Mouse (Mus musculus) common myeloid progenitor, adult 5-6 weeks (primary cell): Measurements from ENCODE around the gene Pcp2. TPM values are rescaled to one million over a fixed set of nuclear protein-coding genes. Genes with fewer than 3 reads are reported as not detected.
A peak's percentile ranks its signal among the peaks of the same experiment; 100 is the strongest.
"Not testable (repeated sequence)": the region's sequence is repeated elsewhere in the genome, so short reads cannot be mapped to it uniquely, and the experiment has no call there.

Source experiments
- ATAC-seq: replicated peaks from 2 replicates; pipeline ENCODE4 v1.8.0; 2016; ENCODE audit warnings: low read depth, mild to moderate bottlenecking, moderate TSS enrichment, inconsistent platforms; ENCODE audit not compliant: poor library complexity, severe bottlenecking
- total RNA-seq: library from RNA; stranded (forward); fragments of 200-1000, 187-1606 nt; gene quantifications from 2 replicates; pipeline ENCODE4 v1.2.3, GENCODE M21; 2017

The Pcp2 gene
- total RNA-seq, 1 experiment from 2014 or later, result not detected

- no peak for ATAC-seq
Measured at GRCm38 (mm10) chr8:3622119-3622518, 3.2 kb downstream of the Pcp2 start.

- peak; percentile 98 for ATAC-seq
Measured at GRCm38 (mm10) chr8:3621199-3621970, 4.0 kb downstream of the Pcp2 start, which contains the start of the genes Xab2 and Pet100. Gene Xab2, minus strand, starts transcription at chr8:3621316. Gene Pet100, plus strand, starts transcription at chr8:3621548.

GRCm38 (mm10) chr8:3609816-3610150 is 15.6 kb downstream of the Pcp2 start:
- ATAC-seq, result no peak

- ATAC-seq, result peak; percentile 16
Measured at GRCm38 (mm10) chr8:3609046-3609815, 16.1 kb downstream of the Pcp2 start.

- no peak for ATAC-seq
Measured at GRCm38 (mm10) chr8:3607822-3608221, 17.5 kb downstream of the Pcp2 start.

- peak; percentile 43 for ATAC-seq
Measured at GRCm38 (mm10) chr8:3606593-3606992, 18.8 kb downstream of the Pcp2 start.

GRCm38 (mm10) chr8:3603439-3603838 is 21.9 kb downstream of the Pcp2 start:
- ATAC-seq, result no peak

- ATAC-seq, result no peak
Measured at GRCm38 (mm10) chr8:3600401-3600800, 24.9 kb downstream of the Pcp2 start.

- no peak for ATAC-seq
Measured at GRCm38 (mm10) chr8:3599219-3599618, 26.1 kb downstream of the Pcp2 start.

- ATAC-seq, result no peak
Measured at GRCm38 (mm10) chr8:3598054-3598453, 27.3 kb downstream of the Pcp2 start.

- ATAC-seq, result no peak
Measured at GRCm38 (mm10) chr8:3594466-3594865, 30.9 kb downstream of the Pcp2 start.

GRCm38 (mm10) chr8:3593470-3593869 is 31.9 kb downstream of the Pcp2 start:
- 0 out of 2 replicates have a peak, but pooled peaks have one; percentile 30 for ATAC-seq

- ATAC-seq, result peak; percentile 64
Measured at GRCm38 (mm10) chr8:3588258-3588633, 37.1 kb downstream of the Pcp2 start.

GRCm38 (mm10) chr8:3587391-3588257 is 37.7 kb downstream of the Pcp2 start:
- peak; percentile 57 for ATAC-seq

- no peak for ATAC-seq
Measured at GRCm38 (mm10) chr8:3586993-3587390, 38.4 kb downstream of the Pcp2 start, which contains the start of gene Camsap3. Gene Camsap3, plus strand, starts transcription at chr8:3587293.

- no peak for ATAC-seq
Measured at GRCm38 (mm10) chr8:3586452-3586851, 38.9 kb downstream of the Pcp2 start.

- ATAC-seq, result not testable (repeated sequence)
Measured at GRCm38 (mm10) chr8:3581961-3582360, 43.4 kb downstream of the Pcp2 start.

- no peak for ATAC-seq
Measured at GRCm38 (mm10) chr8:3579390-3580364, 45.7 kb downstream of the Pcp2 start.
